Mouse (Mus musculus) heart, postnatal 0 days (tissue): ENCODE measurements at regions not wholly inside any gene's neighbourhood (a gene's known extent, or its start where the extent isn't known, plus 50 kb on each side); places are given as distances from the start of the nearest gene placed in this dataset.

Experiments used
- CTCF ChIP-seq: IDR thresholded peaks from 2 replicates; pipeline ENCODE4 v1.5.1; 2016; ENCODE audit warnings: antibody characterized with exemption, control low read depth, low read depth
- EP300 ChIP-seq: IDR thresholded peaks from 2 replicates; pipeline ENCODE4 v1.6.1; 2016; ENCODE audit warnings: antibody characterized with exemption, low read depth

DNA sequence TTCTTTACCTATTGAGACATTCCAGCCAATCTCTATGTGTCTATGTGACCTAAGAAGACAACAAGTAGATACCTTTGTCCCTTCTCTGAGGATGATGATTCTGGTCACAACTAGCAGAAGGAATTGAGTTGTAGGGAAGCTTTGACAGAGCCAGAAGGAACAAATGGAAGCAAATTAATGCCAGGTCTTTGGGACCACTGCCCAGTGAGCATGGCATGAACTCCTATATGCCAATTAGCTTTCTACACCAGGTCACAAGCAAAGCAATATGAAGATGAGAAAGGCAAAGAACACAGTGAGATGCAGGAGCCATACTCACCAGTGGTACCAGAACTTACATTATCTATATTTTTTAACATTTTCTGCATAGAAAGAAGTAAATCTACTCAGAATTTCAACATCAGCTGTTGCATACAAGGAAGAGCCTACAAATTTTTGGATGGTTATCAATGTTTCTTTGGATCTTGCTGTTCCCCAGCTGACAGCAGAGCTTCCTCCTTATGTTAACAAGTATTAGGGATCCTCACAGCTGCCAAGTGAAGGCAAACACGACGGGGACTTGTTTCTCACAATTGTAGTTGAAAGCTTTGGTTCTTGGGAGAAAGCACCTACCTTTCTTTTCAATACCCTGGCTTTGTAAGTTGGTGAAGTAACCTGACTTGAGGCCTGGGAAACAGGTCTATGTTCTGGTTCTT, 64.0 kb downstream of the Gjd2 start:
- TF ChIP-seq CTCF (no peak), EP300 (no peak)
